Mouse (Mus musculus) brain, embryonic 14.5 days (tissue): ENCODE data around the gene Gm20431.

Source experiments
- CTCF ChIP-seq: fragments of 200-500 bp; IDR thresholded peaks from 2 replicates; pipeline ENCODE4 v1.5.1; 2012; ENCODE audit warnings: inconsistent platforms, mild to moderate bottlenecking, moderate library complexity, borderline replicate concordance; ENCODE audit not compliant: insufficient read depth, insufficient read length; ENCODE audit errors: extremely low read depth
- POLR2A ChIP-seq: fragments of 200-500 bp; IDR thresholded peaks from 2 replicates; pipeline ENCODE4 v1.6.1; 2012; ENCODE audit warnings: mild to moderate bottlenecking, inconsistent platforms, borderline replicate concordance; ENCODE audit not compliant: poor library complexity, insufficient read depth, insufficient read length, severe bottlenecking; ENCODE audit errors: extremely low read depth

DNA sequence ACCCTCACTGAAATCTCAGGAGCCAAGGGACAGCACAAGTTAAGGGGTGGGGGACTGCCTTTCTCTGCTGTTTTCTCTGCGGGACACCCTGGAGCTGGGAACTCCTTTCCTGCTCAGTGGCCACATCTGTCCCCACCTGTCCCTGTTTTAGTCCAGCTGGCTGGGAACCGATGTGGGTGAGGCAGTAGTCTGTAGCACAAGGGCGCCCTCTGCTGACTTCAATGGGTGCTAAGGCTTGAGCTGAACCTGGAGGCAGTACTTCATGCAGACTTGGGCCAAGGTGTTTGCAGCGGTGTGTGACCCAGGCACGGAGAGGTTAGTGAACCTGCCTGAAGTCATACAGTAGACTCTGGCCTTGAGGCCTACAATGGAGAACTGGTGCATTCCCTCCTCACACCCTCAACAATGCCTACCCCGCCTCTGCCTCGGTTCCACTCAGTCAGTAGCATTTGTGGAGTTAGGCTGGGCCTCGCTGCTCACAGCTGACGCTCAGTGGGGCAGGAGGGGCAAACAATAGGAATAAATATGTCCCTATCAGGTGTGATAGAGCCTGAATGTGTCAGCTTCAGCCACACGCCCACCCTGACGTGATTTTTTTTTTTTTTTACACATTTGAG lies 56.0 kb downstream of the Gm20431 start:
- TF ChIP-seq CTCF: peak; percentile 92
- no peak for TF ChIP-seq POLR2A
